Mouse (Mus musculus): ENCODE data around the gene Npr3.
A peak's percentile ranks its signal among the peaks of the same experiment; 100 is the strongest.
"Not testable (repeated sequence)": the region's sequence is repeated elsewhere in the genome, so short reads cannot be mapped to it uniquely, and the experiment has no call there.

Gene Npr3

DNA sequence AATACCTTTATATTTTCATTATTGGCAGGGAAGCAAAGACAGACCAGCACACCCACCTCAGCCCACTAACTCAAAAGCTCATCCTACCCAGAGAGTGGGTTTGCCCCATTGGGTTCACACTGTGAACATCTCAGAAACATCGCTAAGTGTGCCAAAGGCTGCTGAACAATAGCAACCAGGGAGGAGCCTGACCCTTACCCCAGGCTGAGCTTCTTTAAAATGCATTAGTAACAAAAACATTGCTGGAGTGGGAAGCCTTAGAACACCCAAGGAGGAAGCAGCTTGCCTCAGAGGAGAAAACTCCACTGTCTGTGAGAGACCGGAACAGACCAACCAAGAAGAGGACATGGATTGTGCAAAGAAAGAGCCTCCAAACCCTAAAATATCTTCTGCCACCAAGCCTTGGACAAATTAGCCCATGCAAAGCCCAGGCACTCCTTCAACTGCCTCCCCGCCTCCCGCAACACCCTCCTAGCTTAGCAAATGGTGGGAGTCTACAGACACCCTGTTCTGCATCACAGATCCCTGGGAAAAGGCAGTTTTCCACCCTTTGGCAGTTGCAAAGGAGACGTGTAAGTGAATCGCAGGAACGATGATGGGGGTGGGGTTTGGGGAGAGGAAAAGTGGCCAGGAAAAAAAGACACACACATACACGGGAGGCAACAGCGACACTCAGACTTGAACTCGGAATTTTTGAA is 24.4 kb downstream of the Npr3 start:
- DNase-seq (ENCODE audit: low read depth, low spot score): peak; percentile 26

DNA sequence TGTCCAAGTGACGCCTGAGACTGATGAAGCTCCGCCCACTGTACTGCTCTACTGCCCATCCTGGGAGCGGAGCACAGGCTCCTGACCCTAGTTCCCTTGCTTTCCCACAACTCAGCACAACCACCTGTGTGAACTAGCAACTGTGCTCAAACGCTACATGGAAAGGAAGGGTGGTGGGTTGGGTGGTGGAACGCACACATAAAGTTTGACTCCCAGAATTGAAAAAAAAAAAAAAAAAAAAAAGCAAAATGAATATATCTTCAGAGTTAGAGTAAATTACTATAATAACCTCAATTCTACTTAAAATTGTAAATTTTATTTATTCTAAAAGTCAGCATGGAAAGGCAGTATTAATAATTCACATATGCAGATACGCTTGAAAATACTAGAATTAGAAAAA is 25.3 kb downstream of the Npr3 start:
- peak; percentile 21 for DNase-seq (ENCODE audit: low read depth, low spot score)

DNA sequence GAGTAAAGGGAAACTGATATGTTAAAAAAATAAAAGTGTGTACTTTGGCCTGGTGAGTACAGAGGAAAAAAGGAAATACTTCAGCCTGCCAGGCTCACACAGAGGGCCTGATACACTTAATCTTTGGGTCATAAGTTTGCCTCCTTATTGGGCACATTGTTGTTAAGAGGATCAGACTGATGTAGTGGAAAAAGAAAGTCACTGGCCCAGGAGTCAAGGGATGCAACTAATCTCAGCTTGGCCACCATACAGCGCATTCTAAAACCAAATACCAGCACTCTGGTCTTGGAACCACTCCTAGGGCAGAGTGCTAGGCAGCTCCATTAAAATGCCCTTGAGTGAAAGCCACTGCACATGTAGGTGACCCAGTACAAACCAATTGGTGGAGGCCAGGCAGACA is 28.8 kb downstream of the Npr3 start:
- DNase-seq (ENCODE audit: low read depth, low spot score): no peak

DNA sequence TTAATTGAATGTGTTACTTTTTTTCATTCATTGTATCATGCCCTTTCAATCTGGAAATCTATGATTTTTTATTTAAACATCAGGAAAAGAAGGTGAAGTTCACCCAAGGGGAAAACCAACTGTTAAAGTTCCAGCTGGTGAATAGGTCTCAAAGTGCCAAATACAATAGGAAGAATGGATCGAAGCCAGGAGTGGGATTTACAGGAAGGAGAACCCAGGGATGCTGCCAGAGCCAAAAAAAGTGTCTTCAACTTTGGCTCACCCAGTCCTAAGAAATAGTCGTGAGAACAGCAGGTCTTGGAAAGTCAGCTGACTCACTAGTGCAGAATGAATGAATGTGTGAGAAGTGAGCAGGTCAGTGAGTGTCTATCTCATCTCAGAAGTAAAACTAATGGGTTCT is 29.8 kb downstream of the Npr3 start:
- no peak for DNase-seq (ENCODE audit: low read depth, low spot score)

DNA sequence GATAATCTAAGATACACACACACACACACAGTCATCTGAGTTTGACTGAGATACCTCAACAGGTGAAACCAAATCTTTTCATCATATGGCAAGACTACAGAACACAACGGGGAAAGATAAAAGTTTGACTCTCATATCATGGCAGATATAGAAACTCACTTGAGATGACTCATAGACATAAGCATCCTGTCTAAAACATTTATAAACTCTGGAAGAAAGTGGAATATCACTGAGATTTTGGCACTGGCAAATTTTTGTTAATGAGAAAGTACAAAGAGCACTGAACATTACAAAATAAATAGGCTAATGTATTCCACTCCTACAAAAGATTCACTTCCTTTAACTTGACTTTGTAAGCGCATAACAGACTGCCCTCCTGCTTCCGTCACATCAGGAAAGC is 40.2 kb downstream of the Npr3 start:
- DNase-seq (ENCODE audit: low read depth, low spot score): no peak

DNA sequence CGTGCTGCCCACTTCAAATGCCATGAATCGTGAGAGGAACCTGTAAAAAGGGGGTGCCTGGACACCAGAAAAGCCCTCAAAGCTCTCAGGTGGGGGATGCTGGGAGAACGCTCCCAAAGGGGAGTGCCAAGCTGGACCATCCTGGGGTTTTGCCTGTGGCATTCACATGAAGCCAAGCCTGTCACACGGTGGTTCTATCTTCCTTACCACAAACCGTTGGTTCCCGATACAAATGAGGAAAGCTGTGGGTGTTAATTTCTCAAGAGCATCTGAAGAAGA is 43.6 kb downstream of the Npr3 start:
- DNase-seq (ENCODE audit: low read depth, low spot score): no peak

DNA sequence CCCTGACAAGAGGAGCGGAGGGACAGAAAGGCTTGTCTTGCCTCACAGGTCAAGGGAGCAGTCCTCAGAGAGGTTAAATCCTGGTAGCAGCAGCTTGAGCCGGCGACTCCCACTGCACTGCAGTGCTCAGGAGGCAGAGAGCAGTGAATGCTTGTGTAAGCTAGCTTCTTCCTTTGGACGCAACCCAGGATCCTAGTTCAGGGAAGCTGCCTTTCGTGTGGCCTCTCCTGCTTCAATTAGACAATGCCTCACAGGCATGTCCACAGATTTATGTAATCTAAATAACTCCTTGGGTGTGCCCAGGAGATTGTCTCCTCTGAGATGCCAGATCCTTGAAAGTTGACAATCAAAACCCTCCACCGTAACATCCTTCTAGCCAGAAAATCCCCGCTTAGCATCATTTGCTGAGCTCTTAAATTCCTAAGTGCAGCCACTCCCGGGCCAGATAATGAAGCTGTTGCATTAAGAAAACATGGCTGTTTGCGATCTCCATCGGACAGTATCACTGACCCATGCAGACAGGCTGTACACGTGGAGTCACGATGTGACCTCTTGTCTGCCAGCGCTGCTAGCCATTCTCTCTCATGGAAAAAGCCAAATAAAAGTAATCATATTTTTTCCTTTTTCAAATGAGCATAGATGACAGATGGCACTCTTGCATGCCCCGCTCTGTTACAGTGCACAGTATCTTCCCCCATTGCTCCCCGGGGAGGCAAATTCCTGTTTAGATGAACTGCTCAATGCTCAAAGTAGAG is 44.1 kb downstream of the Npr3 start:
- peak; percentile 47 for DNase-seq (ENCODE audit: low read depth, low spot score)

DNA sequence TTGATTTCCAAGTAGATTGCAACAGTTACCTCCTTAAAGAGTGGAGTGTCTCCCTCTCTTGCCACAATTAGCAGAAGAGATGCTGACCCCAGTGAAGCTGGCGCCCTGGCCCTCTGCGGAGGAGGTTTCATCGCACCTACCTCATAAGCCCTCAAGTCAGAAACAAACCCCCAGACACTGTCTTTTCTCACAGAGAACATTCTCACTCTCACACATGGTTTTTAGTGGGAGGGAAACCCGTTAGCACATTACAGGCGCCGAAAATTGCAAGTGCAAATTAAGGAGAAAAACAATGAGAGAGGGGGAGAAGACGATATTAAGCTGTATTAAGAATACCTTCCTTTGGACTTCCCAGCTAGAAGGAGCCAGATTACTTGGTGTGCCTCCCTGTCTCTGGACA is 44.8 kb downstream of the Npr3 start:
- no peak for DNase-seq (ENCODE audit: low read depth, low spot score)

DNA sequence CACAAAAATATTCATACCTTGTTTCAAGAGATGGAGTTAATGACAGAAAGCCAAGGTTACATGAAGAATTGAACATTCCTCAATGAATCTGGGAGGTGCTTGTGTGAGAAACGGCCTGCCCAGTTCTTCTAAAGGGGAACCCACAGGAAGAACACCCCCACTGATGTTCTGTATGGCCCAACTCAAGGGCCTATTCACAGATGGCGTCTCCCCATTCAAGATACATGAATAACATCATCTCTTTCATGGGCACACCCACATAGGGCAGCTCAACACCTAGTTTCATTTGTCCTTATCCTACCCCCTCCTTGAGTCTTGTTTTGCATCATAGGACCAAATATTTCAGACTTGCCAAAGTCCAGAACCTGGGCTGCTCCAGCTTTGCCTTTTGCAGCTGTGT is 46.8 kb downstream of the Npr3 start:
- peak; percentile 80 for DNase-seq (ENCODE audit: low read depth, low spot score)

DNA sequence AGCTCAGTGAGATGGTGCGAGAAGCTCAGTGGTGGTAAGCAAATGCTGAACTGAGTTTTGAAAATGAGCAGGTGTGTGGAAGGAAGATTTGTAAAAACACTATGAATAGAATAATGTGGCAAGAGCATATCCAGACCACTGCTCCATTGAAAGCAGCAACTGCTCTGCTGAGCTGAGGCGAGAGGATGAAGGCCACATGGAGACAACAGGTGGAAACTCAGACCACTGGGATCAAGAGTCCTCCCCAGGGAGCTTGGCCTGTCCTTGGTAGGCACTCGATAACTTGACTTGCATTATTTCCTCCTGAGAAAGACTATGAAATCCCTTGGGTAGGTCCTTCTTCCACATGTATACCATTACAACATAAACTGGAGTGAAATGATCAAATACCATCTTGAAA is 47.3 kb downstream of the Npr3 start:
- no peak for DNase-seq (ENCODE audit: low read depth, low spot score)

DNA sequence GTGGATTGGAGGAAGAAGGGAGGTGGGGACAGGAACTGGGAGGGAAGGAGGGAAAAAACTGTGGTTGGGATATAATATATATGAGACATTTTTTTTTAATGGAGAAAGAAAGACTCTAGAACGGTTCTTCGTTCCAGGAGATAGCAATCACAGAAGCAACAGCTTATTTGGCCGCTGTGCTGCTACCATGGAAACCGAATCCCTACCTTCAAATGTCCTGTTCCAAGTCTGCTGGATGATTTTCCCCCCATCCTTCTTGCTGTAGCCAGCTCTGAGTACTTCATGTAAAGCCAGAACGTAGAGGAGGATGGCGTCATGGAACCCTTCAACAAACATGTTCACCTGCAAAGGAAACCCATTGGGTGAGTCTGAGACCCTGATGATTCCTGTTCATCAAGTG is 48.7 kb downstream of the Npr3 start:
- no peak for DNase-seq (ENCODE audit: low read depth, low spot score)

DNA sequence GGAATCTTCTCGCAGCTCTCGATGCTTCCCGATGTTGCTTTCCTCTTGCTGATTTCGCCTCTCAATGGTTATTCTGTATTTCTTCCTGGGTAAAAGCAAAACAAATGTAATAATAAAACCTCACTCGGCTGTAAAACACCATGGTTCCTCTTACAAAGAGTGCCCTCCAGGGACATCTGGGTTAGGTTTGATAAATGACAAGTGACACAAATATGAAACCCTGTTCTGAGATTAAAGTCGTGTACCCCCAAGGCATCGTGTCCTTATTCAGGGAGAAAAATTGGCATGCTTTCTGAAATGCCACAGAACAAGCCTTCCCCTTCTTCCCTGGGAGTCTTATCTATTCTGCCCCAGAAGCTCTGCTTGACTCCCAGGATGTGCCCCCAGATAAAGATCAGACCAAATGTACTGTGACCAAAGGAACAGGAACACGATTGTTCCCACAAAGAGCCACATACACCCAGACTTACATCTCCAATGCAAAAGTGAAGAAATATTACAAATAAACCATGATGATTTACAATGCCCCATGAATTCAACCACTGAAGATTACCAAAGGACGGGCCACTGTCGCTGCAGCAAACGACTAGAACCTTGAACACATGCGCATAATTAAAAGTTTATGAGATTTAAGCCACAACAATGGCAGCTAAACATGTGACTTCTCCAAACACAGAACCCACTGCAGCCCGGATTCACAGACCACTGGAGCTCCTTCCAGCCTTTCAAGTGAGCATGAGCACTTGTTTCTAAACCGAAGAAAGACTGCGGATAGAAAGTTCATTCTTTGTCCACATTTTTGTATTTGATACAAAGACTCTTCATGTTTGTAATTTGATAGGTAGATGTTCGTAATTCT is 61.7 kb downstream of the Npr3 start:
- no peak for DNase-seq (ENCODE audit: low read depth, low spot score)

DNA sequence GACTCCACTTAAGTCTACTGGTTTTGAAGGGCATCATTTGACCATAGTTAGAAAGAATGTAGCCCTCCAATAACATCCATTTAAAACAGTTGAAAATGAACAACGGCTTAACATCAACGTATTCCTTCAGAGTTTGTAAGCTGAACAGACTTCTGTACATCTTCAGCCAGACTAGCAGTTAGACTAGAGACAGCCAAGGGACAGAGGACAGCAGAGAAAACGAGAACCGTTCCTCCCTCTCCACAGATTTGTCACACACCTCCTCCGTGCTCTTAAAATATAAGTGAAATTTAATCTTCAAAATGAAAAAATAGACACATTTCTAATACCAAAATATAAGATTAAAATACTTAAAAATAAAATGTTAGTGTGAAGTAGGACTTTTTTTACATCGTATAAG is 63.0 kb downstream of the Npr3 start:
- no peak for DNase-seq (ENCODE audit: low read depth, low spot score)

DNA sequence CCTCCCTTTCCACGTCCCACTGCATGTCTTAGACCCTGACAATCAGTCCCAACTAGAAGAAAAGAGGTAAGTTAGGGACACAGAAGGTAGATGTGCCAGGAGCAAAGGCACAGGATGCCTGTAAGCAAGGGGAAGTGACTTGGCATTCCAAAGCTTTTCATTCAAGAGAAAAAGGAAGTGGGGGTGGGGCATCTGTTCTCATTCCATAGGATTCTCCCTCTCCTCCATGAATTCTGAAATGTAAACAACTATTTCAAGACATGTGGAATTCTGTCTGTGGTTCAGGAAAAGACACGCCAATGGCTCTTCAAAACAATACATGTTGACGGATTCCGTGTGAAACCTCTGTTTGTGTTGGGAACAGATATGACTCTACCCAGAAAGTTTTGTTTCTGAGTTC is 65.3 kb downstream of the Npr3 start:
- no peak for DNase-seq (ENCODE audit: low read depth, low spot score)

DNA sequence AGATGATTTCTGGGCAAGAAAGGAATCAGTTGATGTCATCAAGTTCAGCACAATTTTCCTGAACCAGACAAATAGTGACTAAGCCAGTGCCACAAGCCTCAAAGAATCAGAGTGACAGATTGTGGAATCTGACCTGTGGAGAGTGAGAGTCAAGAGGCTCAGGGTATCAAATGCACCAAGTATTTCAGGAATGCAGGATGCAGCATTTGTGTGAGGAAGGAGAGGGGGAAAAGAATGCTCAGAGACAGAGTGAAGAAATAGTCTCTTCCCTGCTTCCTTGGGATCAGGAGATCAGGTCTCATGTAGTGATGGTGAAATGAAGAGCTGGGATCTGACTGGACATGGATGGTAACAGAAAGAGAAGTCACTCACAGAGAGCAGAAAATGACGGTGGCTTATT is 71.2 kb downstream of the Npr3 start:
- peak; percentile 35 for DNase-seq (ENCODE audit: low read depth, low spot score)

DNA sequence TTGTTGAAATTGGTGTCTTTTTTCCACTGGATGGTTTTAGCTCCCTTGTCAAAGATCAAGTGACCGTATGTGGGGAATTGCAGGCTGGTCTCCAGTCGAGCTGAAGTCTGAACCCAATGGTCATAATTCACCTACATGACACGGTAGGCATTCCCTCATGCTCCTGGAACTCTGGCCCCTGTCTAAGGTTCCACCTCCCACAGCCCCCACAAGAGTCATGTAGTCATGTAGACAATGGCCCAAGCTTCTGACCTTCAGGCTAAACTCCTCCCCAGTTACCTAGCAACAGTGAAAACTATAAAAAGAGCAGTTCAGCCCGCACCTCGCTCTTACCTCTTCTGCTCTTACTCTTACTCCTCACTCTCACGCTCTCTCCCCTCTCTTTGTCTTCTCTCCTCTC is 84.7 kb downstream of the Npr3 start:
- DNase-seq (ENCODE audit: low read depth, low spot score): not testable (repeated sequence)

DNA sequence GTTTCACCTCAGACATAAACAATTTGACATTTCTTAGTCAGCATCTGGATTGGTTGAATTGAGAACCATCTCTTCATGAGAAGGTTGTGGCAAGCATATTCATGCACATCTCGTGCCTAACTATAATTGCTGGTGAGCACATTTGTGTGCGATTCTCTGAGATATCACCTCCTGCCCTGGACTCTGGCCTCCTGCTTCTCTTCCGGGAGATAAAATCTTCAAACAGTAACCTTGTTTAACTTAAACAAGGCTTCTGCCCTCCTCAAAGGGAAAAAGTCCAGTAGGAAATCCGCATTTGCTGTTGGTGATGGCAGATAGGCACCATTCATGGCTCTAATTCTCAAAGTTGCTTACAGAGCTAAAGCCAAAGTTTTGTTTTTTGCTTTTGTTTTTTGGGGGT is 91.5 kb downstream of the Npr3 start:
- no peak for DNase-seq (ENCODE audit: low read depth, low spot score)

DNA sequence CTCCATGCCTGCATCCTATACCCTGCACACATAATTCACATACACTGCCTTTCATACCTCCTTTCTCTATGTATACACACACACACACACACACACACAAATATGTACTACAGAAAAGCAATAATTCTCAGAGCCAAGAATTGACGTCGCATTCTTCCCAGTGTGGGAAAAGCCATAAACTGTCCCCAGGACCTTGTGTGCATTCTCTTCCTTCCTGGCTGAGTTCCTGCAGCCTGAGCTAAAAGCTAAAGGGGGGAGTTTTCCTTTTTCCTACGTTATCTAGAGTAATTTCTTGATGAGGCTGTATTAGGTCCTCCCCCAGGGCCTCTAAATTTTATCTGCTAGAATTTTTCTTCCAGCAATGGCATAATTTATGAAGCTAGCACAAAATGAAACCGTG is 103.5 kb downstream of the Npr3 start:
- DNase-seq (ENCODE audit: low read depth, low spot score): no peak

DNA sequence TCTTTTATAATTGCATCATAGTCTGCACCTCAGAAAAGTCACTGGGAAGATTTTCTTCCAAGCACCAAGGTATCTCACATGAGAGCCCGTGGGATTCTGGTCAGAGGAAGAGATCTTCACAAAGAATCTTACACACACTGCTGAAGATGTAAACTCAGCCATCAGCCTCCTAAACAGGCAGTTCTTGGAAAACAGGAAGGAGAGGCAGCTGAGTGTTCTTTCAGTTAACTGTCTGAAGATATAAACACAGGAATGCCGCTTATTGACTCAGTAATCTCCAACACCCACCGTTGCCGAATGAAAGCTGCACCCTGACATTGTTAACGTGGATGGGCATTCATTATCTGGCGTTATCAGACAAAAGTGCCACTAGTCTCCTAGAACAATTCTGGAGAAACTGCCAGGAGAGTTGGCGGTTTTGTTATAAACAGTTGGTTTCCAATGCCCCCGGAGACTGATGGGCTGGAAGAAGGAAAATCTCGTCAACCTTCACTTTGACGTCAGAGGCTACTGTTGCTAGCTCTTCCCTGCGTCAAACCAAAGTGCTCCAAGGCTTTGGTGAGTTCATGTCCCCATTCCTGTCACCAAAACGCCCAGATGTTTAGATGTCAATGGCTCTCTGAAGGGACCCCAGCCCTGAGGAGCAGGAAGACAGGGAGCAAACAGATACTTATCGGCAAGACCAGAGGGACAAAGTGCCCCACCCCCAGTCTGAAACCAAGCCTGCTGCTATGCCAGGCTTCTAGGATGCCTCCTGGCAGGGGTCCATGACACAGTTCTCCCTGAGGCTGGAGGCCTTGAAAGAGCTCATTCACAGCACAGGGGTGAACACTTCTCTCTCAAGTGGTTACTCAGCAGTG is 105.0 kb downstream of the Npr3 start:
- peak; percentile 6 for DNase-seq (ENCODE audit: low read depth, low spot score)

DNA sequence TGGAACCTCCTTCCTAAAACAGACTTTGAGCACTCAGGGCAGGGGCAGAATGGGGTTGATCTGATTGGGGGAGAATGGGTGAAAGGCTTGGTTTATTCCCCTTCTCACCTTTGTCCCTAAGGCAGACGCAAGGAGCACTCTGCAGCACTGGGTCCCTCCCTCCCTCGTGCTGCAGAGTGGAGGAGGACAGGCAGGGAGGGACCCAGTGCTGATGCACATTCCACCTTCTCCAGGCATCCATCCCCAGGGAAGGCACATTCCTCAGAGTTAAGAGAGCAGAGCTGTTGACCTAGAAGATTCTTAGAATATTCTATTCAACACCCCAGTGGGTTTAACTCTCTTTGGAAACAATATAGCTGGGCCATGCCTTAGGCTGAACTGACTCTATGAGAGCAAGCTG is 112.5 kb downstream of the Npr3 start:
- peak; percentile 36 for DNase-seq (ENCODE audit: low read depth, low spot score)
